Mouse (Mus musculus): Measurements from ENCODE around the gene Pitpnc1.

Gene Pitpnc1

GRCm38 (mm10) chr11:107468252-107469030 lies 2.1 kb downstream of the Pitpnc1 start:
- 19% methylated on average over 16 of the region's 16 CpGs for whole genome bisulfite sequencing

GRCm38 (mm10) chr11:107466611-107467391 lies 3.7 kb downstream of the Pitpnc1 start:
- WGBS: 69% methylated on average over 6 of the region's 6 CpGs

GRCm38 (mm10) chr11:107465969-107466368 lies 4.5 kb downstream of the Pitpnc1 start:
- whole genome bisulfite sequencing: 36% methylated on average over 1 of the region's 1 CpGs

- WGBS: 87% methylated on average over 4 of the region's 4 CpGs
Measured at GRCm38 (mm10) chr11:107465041-107465440, 5.5 kb downstream of the Pitpnc1 start.

GRCm38 (mm10) chr11:107464141-107464540 lies 6.4 kb downstream of the Pitpnc1 start:
- 70% methylated on average over 6 of the region's 6 CpGs for WGBS

- 84% methylated on average over 12 of the region's 12 CpGs for WGBS
Measured at GRCm38 (mm10) chr11:107463251-107463681, 7.2 kb downstream of the Pitpnc1 start.

GRCm38 (mm10) chr11:107462478-107462877 lies 8.0 kb downstream of the Pitpnc1 start:
- 98% methylated on average over 3 of the region's 3 CpGs for WGBS

GRCm38 (mm10) chr11:107459828-107460227 lies 10.7 kb downstream of the Pitpnc1 start:
- WGBS: 61% methylated on average over 7 of the region's 7 CpGs

- 87% methylated on average over 7 of the region's 7 CpGs for WGBS
Measured at GRCm38 (mm10) chr11:107458986-107459385, 11.5 kb downstream of the Pitpnc1 start.

- 86% methylated on average over 12 of the region's 12 CpGs for WGBS
Measured at GRCm38 (mm10) chr11:107458286-107458685, 12.2 kb downstream of the Pitpnc1 start.

- WGBS: 92% methylated on average over 3 of the region's 3 CpGs
Measured at GRCm38 (mm10) chr11:107457282-107457681, 13.2 kb downstream of the Pitpnc1 start.

- WGBS: 56% methylated on average over 19 of the region's 19 CpGs
Measured at GRCm38 (mm10) chr11:107454546-107455462, 15.7 kb downstream of the Pitpnc1 start.

- 88% methylated on average over 7 of the region's 7 CpGs for WGBS
Measured at GRCm38 (mm10) chr11:107452053-107452452, 18.4 kb downstream of the Pitpnc1 start.

- 61% methylated on average over 10 of the region's 10 CpGs for WGBS
Measured at GRCm38 (mm10) chr11:107451106-107451505, 19.4 kb downstream of the Pitpnc1 start.

GRCm38 (mm10) chr11:107450097-107450496 lies 20.4 kb downstream of the Pitpnc1 start:
- WGBS: 75% methylated on average over 6 of the region's 6 CpGs

GRCm38 (mm10) chr11:107449169-107449910 lies 21.2 kb downstream of the Pitpnc1 start:
- WGBS: 84% methylated on average over 17 of the region's 17 CpGs

GRCm38 (mm10) chr11:107447915-107448314 lies 22.6 kb downstream of the Pitpnc1 start:
- 69% methylated on average over 9 of the region's 9 CpGs for WGBS

GRCm38 (mm10) chr11:107447349-107447748 lies 23.1 kb downstream of the Pitpnc1 start:
- WGBS: 57% methylated on average over 5 of the region's 5 CpGs

- 38% methylated on average over 6 of the region's 6 CpGs for WGBS
Measured at GRCm38 (mm10) chr11:107446650-107447049, 23.8 kb downstream of the Pitpnc1 start.

GRCm38 (mm10) chr11:107445683-107446082 lies 24.8 kb downstream of the Pitpnc1 start:
- 72% methylated on average over 3 of the region's 3 CpGs for WGBS

Data from cerebral cortex, adult 2 months (tissue).